11 mouse cellular contexts compared by ENCODE assay signal in genomic region chr12:91050593-91051325, GRCm38 (mm10).
A peak's percentile ranks its signal among the peaks of the same experiment; 100 is the strongest.
DNase-seq lines count a peak whose midpoint lies in the region; ATAC-seq and TF ChIP-seq lines count a peak whose summit lies in the region.
"Had no signal": no experiment of that assay in that cellular context is flagged by ENCODE, and none has a peak within 500 bp of the region (broad histone marks: within the 10 kb centered on the region; RNA-seq: fewer than 3 reads in every experiment).

No protein-coding gene starts in this region.

- no peaks in the 10 kb centered on the region for H3K4me1 ChIP-seq in hindbrain, embryonic 16.5 days (ENCODE audit: control insufficient read depth, insufficient read depth, low read depth, low read length)
- no peaks in the 10 kb centered on the region for H3K4me1 ChIP-seq in midbrain, embryonic 14.5 days (ENCODE audit: control insufficient read depth, insufficient read depth, low read length)
- H3K4me1 ChIP-seq: limb, embryonic 13.5 days; neural tube, embryonic 12.5 days had no signal

- H3K36me3 ChIP-seq in hindbrain, embryonic 16.5 days (ENCODE audit: control insufficient read depth, insufficient read depth, low read length), result no peaks in the 10 kb centered on the region
- no peaks in the 10 kb centered on the region for H3K36me3 ChIP-seq in midbrain, embryonic 14.5 days (ENCODE audit: control insufficient read depth, insufficient read depth, low read length)
- H3K36me3 ChIP-seq: limb, embryonic 13.5 days; neural tube, embryonic 12.5 days had no signal

- no peak for TF ChIP-seq CTCF in layer of hippocampus, adult 2 months (conservative IDR thresholded peaks at IDR 0.05)

- no peak overlapping the region for H3K4me2 ChIP-seq in hindbrain, embryonic 16.5 days (ENCODE audit: low read length)
- H3K4me2 ChIP-seq in midbrain, embryonic 14.5 days (ENCODE audit: low read length), result no peak overlapping the region
- H3K4me2 ChIP-seq: limb, embryonic 13.5 days; neural tube, embryonic 12.5 days had no signal

- no peak overlapping the region for H3K9ac ChIP-seq in hindbrain, embryonic 16.5 days (ENCODE audit: low read depth, low read length)
- no peak overlapping the region for H3K9ac ChIP-seq in midbrain, embryonic 14.5 days (replicated peaks; ENCODE audit: low read length)
- H3K9ac ChIP-seq: limb, embryonic 13.5 days; neural tube, embryonic 12.5 days had no signal

- 86% methylated on average over 9 of the region's 9 CpGs for WGBS in hindbrain, embryonic 16.5 days
- WGBS in midbrain, embryonic 14.5 days, result 88% methylated on average over 9 of the region's 9 CpGs

- no peak overlapping the region for H3K4me3 ChIP-seq in layer of hippocampus, adult 2 months
- H3K4me3 ChIP-seq in hindbrain, embryonic 16.5 days (ENCODE audit: low read length), result no peak overlapping the region
- no peak overlapping the region for H3K4me3 ChIP-seq in midbrain, embryonic 14.5 days (replicated peaks; ENCODE audit: low read depth, low read length)
- H3K4me3 ChIP-seq: limb, embryonic 13.5 days; neural tube, embryonic 12.5 days had no signal

- H3K27me3 ChIP-seq in hindbrain, embryonic 16.5 days (replicated peaks; ENCODE audit: control insufficient read depth, insufficient read depth, low read length), result no peaks in the 10 kb centered on the region
- H3K27me3 ChIP-seq in midbrain, embryonic 14.5 days (ENCODE audit: control insufficient read depth, insufficient read depth, low read length), result no peaks in the 10 kb centered on the region
- H3K27me3 ChIP-seq: limb, embryonic 13.5 days; neural tube, embryonic 12.5 days had no signal

- peak; percentile 92 for ATAC-seq in cerebellum, adult (ENCODE audit: insufficient number of reproducible peaks, low FRiP score, low TSS enrichment)
- ATAC-seq in hindbrain, embryonic 16.5 days, result no peak
- ATAC-seq in midbrain, embryonic 14.5 days (ENCODE audit: low FRiP score, low TSS enrichment), result no peak

- no peaks in the 10 kb centered on the region for H3K9me3 ChIP-seq in hindbrain, embryonic 16.5 days (ENCODE audit: control insufficient read depth, low read length)
- no peaks in the 10 kb centered on the region for H3K9me3 ChIP-seq in midbrain, embryonic 14.5 days (ENCODE audit: control insufficient read depth, low read length)
- H3K9me3 ChIP-seq: limb, embryonic 13.5 days; neural tube, embryonic 12.5 days had no signal

- no peak for DNase-seq in cerebellum, postnatal 4 days (ENCODE audit: low spot score in 2 of 2)
- DNase-seq in layer of hippocampus, adult 2 months (ENCODE audit: low spot score in 2 of 2), result peak; percentile 13 to 18
- no peak for DNase-seq in layer of hippocampus, postnatal 25 days (ENCODE audit: extremely low spot score in 1 of 2, low spot score in 1 of 2)
- peak; percentile 98 for DNase-seq in cerebellum, adult 9-11 months
- DNase-seq in left cerebral cortex, adult 11 months (ENCODE audit: low spot score), result peak; percentile 18
- no peak for DNase-seq in midbrain, embryonic 14.5 days

- H3K27ac ChIP-seq in layer of hippocampus, adult 2 months, result peak overlapping the region; percentile 39; the same call in 1 of the 2 replicates
- H3K27ac ChIP-seq in hindbrain, embryonic 16.5 days (ENCODE audit: low read depth, low read length), result no peak overlapping the region
- no peak overlapping the region for H3K27ac ChIP-seq in midbrain, embryonic 14.5 days (replicated peaks; ENCODE audit: low read depth, low read length)
- H3K27ac ChIP-seq: limb, embryonic 13.5 days; macrophage; neural tube, embryonic 12.5 days had no signal

Comparison
In these comparisons a context has a peak if more than half of its experiments do, and no peak if none do; other contexts are left out.
1. DNase-seq: peak in layer of hippocampus, adult 2 months (2 of 2), cerebellum, adult 9-11 months (single experiment) and left cerebral cortex, adult 11 months (single experiment); none in cerebellum, postnatal 4 days (0 of 2), layer of hippocampus, postnatal 25 days (0 of 2) and midbrain, embryonic 14.5 days (single experiment).